Mouse (Mus musculus) embryo, embryonic 11.5 days (tissue): ENCODE measurements at regions not wholly inside any gene's neighbourhood (a gene's known extent, or its start where the extent isn't known, plus 50 kb on each side); places are given as distances from the start of the nearest gene placed in this dataset.

Source experiments
- DNase-seq: peaks from one replicate; pipeline ENCODE4 v3.0.0-alpha.2; 2012; ENCODE audit warnings: low read depth, low spot score

DNA sequence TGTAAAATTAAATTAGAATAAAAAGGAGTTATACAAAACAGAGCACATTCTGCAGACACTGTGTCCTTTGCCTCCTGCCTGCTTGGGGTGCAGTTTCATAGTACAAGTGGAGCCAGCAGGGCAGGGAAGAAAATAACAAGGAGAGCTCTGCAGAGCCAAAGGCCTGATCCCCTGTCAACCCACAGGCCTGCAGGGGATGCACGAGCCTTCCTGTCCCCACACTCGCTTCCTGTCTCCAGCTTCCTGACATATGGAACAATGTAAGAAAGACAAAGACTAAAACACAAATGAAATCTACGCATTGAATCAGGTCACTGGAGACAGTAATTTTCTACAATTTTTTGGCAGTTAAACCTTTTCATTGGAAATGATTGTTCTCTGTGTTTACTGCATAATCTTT, 861.8 kb downstream of the Efnb2 start:
- DNase-seq, result no peak

DNA sequence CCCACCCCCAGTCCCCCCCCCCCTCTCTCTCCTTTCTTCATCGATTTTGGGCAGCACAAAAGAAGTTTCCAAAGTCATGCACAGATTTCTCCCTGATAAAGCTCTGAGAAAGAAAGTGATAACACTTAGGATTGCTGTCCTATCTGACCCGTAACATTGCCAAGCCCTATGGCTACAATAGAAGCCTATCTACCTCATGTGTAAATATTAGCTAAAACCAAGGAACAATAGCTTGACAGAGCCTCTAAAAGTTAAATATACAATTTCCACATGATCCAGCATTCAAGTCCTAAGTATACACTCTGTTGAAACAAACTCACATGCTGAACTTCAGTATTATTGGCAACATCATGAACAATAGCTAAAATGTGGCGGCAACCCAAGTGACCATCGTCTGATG, 864.9 kb downstream of the Efnb2 start:
- DNase-seq, result no peak

DNA sequence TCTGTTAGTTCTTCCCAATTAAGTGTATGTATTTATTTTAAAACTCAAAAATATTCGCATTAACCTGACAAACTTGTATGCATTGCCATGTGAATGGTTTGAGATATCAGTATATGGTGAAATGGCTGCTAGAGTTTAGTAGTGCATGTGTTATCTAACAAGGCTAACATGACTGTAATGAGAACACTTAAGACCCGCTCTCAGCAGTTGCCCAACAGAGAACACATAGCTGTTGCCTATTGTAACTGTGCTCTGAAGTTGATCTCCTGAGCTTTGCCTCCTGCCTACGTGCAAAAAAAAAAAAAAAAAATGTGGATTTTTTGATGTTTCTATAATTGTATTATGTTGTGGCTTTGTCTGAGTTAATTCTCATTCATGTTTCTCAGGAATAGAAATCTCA, 897.2 kb downstream of the Efnb2 start:
- no peak for DNase-seq

DNA sequence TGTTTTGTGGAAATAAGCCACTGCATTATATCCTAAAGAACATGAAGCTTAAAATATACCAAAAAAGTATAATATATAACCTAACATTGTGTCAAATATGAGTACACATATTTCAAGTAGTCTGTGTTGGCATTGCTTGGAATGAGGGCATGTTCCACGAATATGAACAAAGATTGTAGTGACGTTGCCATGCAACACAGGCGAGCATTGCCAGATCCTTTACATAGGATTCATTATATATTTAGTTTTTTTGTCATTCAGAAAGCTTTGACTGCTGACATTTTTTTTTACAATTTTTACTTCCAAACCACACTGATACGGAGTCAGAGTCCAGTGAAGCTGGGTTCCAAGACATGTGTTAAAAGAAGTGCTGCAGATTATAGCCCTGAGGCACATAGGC, 900.1 kb downstream of the Efnb2 start:
- DNase-seq, result no peak

DNA sequence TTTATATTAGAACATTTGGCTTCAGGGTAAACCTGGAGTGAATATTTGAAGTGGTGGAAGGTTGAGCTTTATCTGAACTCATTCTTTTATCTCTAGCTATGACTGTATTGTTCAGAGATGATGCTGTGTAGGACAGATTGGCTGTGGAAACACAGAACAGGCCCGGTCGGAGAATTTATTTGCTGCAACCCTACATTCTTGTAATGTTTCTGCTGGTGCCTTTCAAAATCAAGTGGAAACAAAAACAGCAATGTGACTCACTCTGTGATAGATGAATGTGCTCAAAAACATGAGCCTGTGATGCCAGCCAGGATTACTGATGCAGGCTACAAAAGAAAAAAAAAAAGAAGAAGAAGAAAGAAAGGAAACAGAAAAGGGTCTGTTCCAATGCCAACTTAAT, 928.3 kb downstream of the Efnb2 start:
- no peak for DNase-seq

DNA sequence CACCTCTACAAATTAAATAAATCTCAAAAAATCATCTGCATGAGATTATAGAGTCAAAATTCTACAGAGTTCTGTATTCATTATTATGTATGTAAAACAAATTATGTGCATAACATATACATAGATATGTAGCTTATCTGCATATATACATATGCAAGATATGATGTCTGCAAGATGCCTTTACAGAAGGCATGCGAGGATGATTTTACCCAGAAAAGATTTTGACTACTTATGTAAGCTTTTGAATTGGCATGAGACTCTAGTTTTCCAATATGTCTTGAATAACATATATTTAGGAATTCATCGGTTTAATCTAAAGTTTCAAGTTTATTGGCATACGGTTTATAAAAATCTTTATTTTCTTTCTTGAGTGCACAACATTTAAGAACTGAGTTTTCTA, 939.2 kb downstream of the Efnb2 start:
- no peak for DNase-seq

DNA sequence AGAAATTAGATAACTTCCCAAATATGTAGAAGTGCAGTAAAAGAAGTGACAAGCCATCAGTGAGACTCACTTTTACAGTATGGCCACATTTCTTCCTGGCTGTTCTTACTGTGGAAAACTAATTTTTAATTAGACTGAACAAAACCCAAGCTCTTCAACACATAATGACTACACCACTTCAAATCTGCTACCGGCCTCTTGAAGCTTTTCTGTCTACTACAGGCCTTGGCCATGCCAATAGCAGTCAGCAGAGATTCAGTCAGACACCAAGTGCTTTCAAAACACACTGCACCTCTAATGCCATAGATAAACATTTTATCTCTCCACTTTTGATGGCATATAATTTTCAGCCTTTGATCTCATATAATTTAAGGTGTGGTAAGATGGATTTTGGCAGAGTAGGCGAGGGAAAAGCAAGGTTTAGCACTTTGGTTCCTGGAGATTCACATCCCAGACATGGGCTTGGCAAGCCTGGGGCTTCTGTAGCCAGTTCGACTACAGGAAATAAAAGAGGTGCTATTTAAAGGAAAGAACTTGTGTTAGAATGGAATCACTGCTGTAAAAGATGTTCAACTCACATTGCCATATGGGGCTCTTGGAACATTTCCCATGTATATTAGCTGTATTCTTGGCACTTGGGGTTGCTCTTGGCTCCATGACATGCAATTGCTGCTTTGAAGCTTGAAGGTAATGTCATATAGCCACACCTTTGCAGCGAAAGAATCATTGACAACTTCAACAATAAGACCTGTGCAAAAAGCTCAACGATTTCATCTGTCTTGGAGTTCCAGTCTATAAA, 941.9 kb downstream of the Efnb2 start:
- DNase-seq, result no peak

DNA sequence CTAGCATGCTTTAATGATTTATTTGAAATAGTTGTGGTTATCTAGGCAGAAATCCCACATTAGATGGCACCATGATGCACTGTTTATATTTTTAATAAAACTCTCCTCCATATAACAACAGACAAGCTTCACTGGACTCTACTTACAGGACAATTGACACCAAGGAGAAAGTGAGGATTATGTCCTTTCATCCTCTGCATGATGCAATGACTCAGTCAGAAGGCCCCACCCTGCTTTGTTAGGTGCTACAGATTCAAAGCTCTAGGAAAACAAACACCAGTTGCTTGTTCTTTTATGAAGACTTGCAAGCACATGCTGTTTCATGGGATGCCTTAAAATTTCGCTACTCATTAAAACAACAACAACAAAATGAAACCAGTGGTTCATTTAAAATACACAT, 950.3 kb downstream of the Efnb2 start:
- no peak for DNase-seq

DNA sequence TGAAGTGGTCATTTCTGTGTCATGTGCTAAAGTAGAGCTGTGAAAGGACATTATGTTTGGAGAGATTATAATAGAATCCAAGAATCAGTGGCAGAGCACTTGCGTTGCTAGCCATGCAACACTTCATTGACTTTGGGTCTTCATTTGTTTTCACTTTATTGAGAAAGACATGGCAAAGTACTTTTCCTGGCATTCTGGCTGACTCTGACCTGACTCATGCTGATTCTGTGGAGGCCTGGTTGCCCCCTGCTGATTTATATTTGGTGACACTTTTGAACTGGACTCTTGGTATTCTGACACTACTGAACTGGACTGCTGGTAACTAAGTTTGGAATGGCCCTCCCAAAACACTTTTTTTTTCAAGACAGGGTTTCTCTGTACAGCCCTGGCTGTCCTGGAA, 951.6 kb downstream of the Efnb2 start:
- no peak for DNase-seq

DNA sequence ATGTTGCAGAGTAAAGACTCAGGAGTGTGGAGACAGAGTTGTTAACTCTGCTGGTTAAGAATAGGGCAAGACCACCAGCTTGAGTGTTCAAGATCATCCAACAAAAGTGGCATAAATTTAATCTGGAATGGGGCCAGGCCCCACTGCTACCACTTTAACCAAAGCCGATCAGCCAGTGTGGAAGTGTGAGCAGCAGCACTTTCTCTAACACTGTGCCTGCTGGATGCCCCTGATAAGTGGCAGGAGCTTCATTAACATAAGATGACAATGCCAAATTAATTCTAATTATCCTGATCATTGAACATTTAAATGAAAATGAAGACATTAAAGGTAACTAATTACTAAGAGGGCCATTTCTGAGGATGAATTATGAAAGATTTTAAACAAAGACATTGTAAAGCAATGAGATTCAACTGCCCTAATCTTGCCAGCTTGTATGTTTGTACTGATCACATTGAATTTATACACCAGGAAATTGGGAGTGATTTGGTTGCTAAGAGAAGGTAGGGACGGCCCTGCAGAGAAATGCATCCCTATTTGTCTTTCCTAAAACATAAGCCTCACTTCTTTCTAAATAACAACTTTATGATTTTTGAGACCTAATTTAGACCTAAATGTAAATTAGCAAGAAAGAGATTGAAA, 969.6 kb downstream of the Efnb2 start:
- DNase-seq, result no peak

DNA sequence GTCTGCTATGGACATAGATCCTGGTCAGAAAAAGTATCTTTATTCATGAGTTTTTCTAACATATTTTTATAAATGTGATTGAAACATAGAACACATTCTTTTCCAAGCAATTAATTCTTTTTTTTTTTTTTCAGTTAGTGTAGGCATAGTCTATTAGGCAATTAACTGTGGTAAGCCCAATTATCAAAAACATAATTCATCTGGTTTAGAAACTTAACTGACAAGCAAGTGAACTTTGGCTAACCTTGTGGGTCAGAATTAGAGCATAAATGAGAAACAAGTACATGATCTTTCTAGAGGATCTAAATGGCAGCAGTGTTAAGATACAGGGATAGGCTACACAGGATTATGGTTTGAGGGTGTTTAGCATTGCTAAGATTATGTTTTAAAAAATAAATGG, 1007.2 kb downstream of the Efnb2 start:
- DNase-seq, result no peak
